Mouse (Mus musculus) cerebellum, adult 2 months (tissue): ENCODE data around the gene Clec16a. TPM values are rescaled to one million over a fixed set of nuclear protein-coding genes. Genes with fewer than 3 reads are reported as not detected.

Source experiments
- DNase-seq, 2 experiments: peaks; one replicate each; pipeline ENCODE4 v3.0.0; 2021
- H3K27ac ChIP-seq: fragments of 200-500 bp; 2 replicates; pipeline ENCODE4 v1.5.1; 2012; ENCODE audit warnings: low read length, control low read depth, inconsistent platforms; ENCODE audit not compliant: insufficient read depth
- H3K27me3 ChIP-seq: fragments of 200-500 bp; 2 replicates; pipeline ENCODE4 v1.6.1; 2012; ENCODE audit warnings: inconsistent platforms, mild to moderate bottlenecking, low read length, moderate library complexity; ENCODE audit not compliant: control insufficient read depth, insufficient read depth
- H3K4me1 ChIP-seq: fragments of 200-500 bp; 2 replicates; pipeline ENCODE4 v1.6.1; 2011; ENCODE audit warnings: low read length; ENCODE audit not compliant: control insufficient read depth, insufficient read depth
- H3K4me3 ChIP-seq: fragments of 200-500 bp; replicated peaks from 2 replicates; pipeline ENCODE3; 2011; ENCODE audit warnings: mild to moderate bottlenecking, low read depth, low read length, control low read depth; ENCODE audit not compliant: insufficient read depth
- CTCF ChIP-seq: fragments of 200-500 bp; IDR thresholded peaks from 2 replicates; pipeline ENCODE4 v1.5.1; 2011; ENCODE audit warnings: low read depth, mild to moderate bottlenecking, control low read depth, low read length, moderate library complexity, borderline replicate concordance; ENCODE audit not compliant: insufficient read depth
- POLR2A ChIP-seq: fragments of 200-500 bp; IDR thresholded peaks from 2 replicates; pipeline ENCODE4 v1.6.1; 2011; ENCODE audit warnings: low read length, control low read depth, borderline replicate concordance; ENCODE audit not compliant: insufficient read depth
- WGBS: fragments of 180-500 bp; shearing (Covaris S2); methylation state at CpG from one replicate; pipeline ENCODE4 v1.1.7; 2018; 5-methylcytosine and 5-hydroxymethylcytosine counted together
- polyA plus RNA-seq: library from polyadenylated mRNA; depleted of rRNA; stranded (reverse); fragments of >200 nt; gene quantifications from 2 replicates; pipeline ENCODE4 v1.2.3, GENCODE M21; 2012

Clec16a gene
- polyA plus RNA-seq, 1 experiment: 48.7 TPM

- whole genome bisulfite sequencing: 64% methylated on average over 9 of the region's 9 CpGs
- TF ChIP-seq POLR2A (no peak), CTCF (no peak)
- H3K27ac ChIP-seq: no peak overlapping the region
Measured at GRCm38 (mm10) chr16:10739854-10740398, 194.8 kb downstream of the Clec16a start.

GRCm38 (mm10) chr16:10741082-10741481, 195.9 kb downstream of the Clec16a start:
- no peak for DNase-seq
- no peaks in the 10 kb centered on the region for H3K4me1 ChIP-seq
- WGBS: 88% methylated on average over 2 of the region's 2 CpGs
- no peak for TF ChIP-seq CTCF
- no peak for TF ChIP-seq POLR2A
- H3K27me3 ChIP-seq: no peaks in the 10 kb centered on the region
- H3K27ac ChIP-seq: no peak overlapping the region
- no peak overlapping the region for H3K4me3 ChIP-seq

More at GRCm38 (mm10) chr16:10739854-10740398, 194.8 kb downstream of the Clec16a start:
- no peaks in the 10 kb centered on the region for H3K4me1 ChIP-seq
- H3K4me3 ChIP-seq: no peak overlapping the region
- no peaks in the 10 kb centered on the region for H3K27me3 ChIP-seq
- no peak for DNase-seq

GRCm38 (mm10) chr16:10749226-10749625, 204.1 kb downstream of the Clec16a start:
- Histone ChIP-seq H3K4me1 (peaks cover 10% of the 10 kb centered on the region), H3K4me3 (no peak overlapping the region), H3K27me3 (no peaks in the 10 kb centered on the region), H3K27ac (no peak overlapping the region)
- TF ChIP-seq POLR2A (no peak), CTCF (no peak)
- 80% methylated on average over 7 of the region's 7 CpGs for WGBS
- DNase-seq: peak in 1 of 2 experiments; percentile 18

- TF ChIP-seq CTCF (no peak), POLR2A (no peak)
- DNase-seq: peak; percentile 80 to 83
- 11% methylated on average over 7 of the region's 7 CpGs for WGBS
- peaks cover 10% of the 10 kb centered on the region for H3K4me1 ChIP-seq
- H3K4me3 ChIP-seq: no peak overlapping the region
- no peaks in the 10 kb centered on the region for H3K27me3 ChIP-seq
- H3K27ac ChIP-seq: no peak overlapping the region
Measured at GRCm38 (mm10) chr16:10749824-10750223, 204.7 kb downstream of the Clec16a start.

- no peak overlapping the region for H3K27ac ChIP-seq
- H3K4me3 ChIP-seq: no peak overlapping the region
- 92% methylated on average over 3 of the region's 3 CpGs for WGBS
- no peaks in the 10 kb centered on the region for H3K27me3 ChIP-seq
- no peak for DNase-seq
- TF ChIP-seq CTCF: no peak
- TF ChIP-seq POLR2A: no peak
- H3K4me1 ChIP-seq: peaks cover 5% of the 10 kb centered on the region
Measured at GRCm38 (mm10) chr16:10754521-10755296, 209.6 kb downstream of the Clec16a start.

- Histone ChIP-seq H3K4me1 (no peaks in the 10 kb centered on the region), H3K27me3 (no peaks in the 10 kb centered on the region), H3K4me3 (no peak overlapping the region), H3K27ac (no peak overlapping the region)
- 73% methylated on average over 6 of the region's 6 CpGs for WGBS
- DNase-seq: no peak
- TF ChIP-seq CTCF (no peak), POLR2A (no peak)
Measured at GRCm38 (mm10) chr16:10756168-10756567, 211.0 kb downstream of the Clec16a start.

- 65% methylated on average over 8 of the region's 8 CpGs for WGBS
- no peak overlapping the region for H3K4me3 ChIP-seq
- TF ChIP-seq POLR2A (no peak), CTCF (no peak)
- H3K4me1 ChIP-seq: no peaks in the 10 kb centered on the region
- no peak overlapping the region for H3K27ac ChIP-seq
- no peaks in the 10 kb centered on the region for H3K27me3 ChIP-seq
- DNase-seq: no peak
Measured at GRCm38 (mm10) chr16:10761182-10761581, 216.0 kb downstream of the Clec16a start.

- no peak for DNase-seq
- no peak for TF ChIP-seq POLR2A
- TF ChIP-seq CTCF: no peak
- H3K4me3 ChIP-seq: no peak overlapping the region
- H3K4me1 ChIP-seq: no peaks in the 10 kb centered on the region
- 79% methylated on average over 5 of the region's 5 CpGs for WGBS
- no peaks in the 10 kb centered on the region for H3K27me3 ChIP-seq
- no peak overlapping the region for H3K27ac ChIP-seq
Measured at GRCm38 (mm10) chr16:10762569-10763180, 217.5 kb downstream of the Clec16a start.
